Mouse (Mus musculus) testis, postnatal 14 days (tissue): ENCODE measurements around the gene Scrn1.

ENCODE experiments used
- DNase-seq: peaks from one replicate; pipeline ENCODE4 v3.0.0; 2021; ENCODE audit warnings: low spot score

Scrn1 gene

GRCm38 (mm10) chr6:54565012-54565411 is 1.3 kb downstream of the Scrn1 start:
- no peak for DNase-seq

DNA sequence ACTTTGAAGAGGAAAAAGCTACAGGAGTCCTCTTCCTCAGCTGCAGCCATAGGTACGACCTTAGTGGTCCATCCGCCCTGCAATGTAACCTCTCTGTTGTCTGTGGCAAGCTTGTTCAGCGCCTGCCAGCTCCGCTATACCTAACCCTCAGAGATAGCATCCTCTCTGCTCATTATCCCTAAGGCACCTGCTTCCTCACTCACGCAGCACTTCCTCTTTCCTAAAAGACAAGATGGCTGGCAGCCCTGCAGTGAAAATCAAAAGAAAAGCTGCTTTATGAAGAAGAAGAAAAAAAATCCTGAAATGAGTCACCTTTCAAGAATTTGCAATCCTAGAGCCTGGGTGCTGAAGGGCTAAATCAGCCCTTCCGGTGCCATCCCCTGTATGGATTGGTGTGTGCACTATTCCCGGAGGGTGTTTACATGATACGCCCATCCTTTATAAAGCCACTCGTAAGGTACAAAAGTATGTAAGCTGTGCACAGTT is 1.7 kb downstream of the Scrn1 start:
- no peak for DNase-seq

DNA sequence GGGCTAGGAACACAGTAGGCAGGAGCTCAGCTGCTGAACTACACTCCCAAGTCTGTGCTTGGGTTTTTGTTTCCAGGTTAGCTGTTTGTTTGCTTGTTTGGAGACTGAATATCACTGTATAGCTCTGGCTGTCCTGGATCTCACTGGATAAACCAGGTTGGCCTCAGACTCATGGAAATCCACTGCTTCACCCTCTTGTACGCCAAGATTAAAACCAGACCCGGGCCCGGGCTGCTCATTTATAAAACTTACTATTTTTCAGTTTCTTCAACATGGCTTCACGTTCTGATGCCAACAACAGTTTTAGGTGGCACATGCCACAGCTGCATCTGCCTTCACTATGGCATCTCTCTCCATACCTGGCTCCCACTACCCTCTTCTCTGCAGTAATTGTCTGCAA is 2.7 kb downstream of the Scrn1 start:
- no peak for DNase-seq

DNA sequence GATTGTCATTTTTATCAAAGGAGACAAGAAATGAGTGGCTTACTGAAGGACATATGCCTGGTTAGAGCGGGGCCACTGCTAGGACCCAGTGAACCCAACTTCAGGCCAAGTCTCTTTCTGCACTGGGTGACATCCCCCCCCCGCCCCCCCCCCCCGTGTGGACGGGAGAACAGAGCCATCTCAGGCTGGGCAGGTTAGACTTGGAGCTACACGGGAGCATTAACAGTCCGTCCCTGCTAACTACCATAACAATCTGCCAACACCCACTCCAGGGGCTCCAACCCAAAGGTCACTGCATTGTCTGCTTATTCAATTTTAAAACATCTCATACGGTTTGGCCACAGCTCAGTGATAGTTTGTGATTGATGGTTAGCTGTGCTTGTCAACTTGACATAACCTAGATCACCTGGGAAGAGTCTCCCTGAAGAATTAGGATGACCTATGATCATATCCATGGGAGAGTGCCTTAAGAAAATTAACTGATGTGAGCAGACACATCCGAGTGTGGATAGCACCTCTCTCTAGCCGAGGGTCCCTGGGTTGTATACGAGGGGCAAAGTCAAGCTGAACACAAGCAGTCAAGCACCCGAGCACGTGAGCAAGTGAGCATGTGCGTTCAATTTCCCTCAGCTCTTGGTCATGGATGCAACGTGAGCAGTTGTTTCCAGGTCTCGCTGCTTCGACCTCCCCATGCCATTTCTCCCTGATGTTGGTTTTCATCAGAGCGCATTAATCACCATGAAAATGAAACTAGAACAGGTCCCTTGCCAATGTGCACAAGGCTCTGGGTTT is 4.1 kb downstream of the Scrn1 start:
- no peak for DNase-seq

DNA sequence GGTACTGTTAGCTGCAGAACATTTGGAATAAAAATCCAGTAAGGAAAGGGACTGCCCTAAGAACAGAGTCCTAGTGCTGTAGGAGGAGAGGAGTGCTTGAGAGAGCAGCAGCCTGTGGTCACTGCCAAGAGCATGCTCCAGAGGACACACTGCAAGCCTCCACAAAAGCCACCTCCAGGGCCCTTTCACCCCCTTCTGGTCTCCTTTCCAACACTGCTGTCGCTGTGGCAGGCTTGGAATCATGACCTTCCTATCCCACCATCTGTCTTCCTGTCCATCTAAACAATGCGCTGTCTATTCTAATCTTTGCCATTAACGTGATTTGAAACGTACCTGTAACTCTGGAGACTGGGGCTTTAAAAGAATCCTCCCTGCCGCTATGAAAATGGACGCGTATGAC is 7.8 kb downstream of the Scrn1 start:
- no peak for DNase-seq

DNA sequence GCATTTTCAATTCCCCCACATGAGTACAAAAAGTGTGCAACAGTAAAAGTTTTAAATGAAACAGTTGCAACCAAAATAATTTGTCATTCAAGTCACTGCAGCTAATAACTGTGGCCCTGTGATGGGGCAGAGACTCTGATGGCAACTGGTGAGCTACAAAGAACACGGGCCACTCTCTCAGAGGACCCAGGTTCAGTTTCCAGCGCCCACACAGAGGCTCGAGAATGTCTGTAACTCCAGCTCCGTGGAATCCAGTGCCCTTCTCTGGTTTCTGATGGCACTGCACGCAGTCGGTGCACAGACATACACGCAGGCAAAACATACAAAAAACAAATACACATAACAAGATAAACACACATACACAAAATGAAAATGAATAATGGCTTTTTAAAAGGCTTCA is 8.6 kb downstream of the Scrn1 start:
- no peak for DNase-seq

DNA sequence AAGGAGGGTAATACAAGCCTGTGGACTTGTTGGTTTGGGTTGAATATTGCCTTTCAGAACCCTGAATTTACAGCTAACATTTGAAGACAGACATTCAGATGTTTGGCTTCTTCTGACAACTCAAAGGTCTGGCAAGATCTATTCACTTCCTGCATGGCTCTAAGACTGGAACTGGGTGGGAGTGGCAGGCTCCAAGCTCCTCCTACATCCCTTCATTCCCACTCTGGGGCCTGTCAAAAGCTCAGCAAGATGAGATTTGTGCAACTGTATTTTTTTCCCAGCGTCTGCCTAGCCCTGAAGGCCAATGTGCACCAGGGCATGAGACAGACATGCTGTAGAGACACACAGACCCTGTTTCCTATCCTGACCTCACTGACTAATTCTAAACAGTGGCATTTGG is 10.5 kb downstream of the Scrn1 start:
- no peak for DNase-seq

DNA sequence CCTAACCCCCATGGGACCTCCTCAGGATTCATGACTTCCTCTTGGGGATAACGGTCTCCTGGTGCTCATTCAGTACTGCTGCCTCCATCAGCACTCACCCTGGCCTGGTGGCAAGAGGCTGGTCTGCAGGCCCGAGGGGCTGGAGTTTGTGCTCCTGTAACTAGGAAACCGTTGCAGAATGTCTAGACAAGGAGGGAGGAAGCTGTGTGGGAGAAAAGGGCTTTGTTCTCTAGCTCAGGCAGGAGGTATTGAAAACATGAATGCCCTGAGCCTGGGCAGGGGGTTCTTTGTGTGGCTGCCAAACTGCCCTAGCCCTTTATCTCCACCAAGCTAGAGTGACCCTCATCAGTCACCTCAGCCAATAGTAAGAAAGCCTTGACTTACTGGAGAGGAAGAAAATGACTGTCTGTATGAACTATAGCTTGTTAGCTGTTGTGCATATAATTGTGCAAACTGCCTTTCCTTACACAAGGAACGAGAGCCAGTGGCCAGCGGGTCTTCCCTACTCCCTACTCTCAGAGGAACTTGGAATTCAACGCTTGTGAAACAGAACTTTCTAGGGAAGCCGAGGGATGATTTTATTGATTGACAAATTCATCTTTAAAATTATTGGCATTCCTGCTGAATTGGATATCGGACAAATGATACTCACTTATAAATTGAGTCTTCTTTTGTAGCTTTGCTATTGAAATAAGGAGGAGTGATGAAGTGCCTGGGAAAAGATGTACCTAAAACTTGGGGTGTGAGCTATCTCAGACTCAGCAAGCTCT is 11.8 kb downstream of the Scrn1 start:
- DNase-seq, result no peak

DNA sequence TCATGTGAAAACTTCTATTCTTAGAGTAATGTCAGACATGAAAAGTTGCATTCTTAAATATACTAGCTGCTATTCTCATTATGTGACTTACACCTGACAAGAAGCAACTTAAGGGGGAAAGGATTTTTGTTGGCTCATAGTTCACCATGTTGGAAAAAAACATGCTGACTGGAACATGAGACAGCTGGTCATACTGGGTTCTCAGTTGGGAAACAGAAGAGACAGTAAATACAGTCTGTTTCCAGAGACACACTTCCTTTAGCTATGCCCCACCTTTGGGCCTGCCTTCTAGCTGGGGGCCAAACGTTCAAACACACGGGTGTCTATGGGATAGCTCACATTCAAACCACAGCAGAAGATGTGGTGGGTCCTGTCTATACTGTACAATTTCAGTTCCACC is 12.7 kb downstream of the Scrn1 start:
- no peak for DNase-seq

DNA sequence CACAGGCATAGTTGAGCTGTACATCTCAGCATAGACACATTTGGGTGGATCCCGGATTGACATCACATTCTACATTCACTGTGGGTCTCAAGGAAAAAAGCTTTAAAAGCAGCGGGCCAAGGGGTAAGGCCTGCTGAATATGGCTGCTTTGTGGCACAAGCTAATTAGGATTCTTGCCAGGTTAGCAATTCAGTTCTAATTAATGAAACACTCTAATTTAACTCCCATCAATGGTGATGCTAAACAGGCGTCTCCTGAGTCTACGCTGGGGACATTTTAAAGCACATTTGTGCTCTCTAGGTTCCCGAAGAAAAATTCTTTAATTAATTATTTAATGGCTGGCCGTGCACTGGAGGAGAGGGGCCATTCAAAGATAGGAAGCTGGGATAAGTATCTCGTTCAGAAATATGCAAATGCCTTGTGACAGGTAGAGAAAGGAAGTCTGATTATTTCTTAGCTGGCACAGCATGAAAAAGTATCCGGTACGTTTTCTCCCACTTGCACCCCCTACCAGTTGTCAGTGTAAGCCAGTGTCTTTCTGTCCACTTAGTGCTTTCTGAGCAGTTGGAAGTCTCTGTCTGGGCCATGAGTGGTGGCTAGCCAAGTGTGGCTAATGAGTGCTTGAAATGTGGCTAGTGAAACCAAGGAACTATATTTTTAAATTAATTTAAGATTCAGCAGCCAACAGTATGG is 13.4 kb downstream of the Scrn1 start:
- no peak for DNase-seq

DNA sequence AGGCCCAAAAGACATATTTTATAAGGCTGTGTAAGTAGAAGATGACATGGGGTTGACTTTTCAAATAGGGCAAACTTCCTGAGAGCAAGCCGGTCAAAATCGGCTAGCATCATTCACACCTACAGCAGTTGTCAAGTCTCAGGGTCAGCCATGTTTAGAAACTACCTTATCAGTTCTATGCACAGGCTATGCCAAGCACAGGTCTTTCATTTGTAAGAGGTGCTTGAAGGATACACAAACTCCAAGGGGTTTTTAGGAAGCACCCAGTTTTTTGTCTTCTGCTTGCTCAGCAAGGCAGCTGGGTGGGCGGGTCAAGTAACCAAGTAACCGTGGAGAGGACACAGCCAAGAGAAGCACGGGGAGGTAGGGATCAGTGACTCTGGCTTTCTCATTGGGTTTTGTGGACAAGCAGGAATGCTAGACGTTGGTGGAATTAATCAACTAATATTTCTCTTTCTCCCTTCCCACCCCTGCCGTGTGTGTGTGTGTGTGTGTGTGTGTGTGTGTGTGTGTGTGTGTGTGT is 15.4 kb downstream of the Scrn1 start:
- DNase-seq, result no peak

GRCm38 (mm10) chr6:54549311-54549710 is 17.0 kb downstream of the Scrn1 start:
- no peak for DNase-seq

DNA sequence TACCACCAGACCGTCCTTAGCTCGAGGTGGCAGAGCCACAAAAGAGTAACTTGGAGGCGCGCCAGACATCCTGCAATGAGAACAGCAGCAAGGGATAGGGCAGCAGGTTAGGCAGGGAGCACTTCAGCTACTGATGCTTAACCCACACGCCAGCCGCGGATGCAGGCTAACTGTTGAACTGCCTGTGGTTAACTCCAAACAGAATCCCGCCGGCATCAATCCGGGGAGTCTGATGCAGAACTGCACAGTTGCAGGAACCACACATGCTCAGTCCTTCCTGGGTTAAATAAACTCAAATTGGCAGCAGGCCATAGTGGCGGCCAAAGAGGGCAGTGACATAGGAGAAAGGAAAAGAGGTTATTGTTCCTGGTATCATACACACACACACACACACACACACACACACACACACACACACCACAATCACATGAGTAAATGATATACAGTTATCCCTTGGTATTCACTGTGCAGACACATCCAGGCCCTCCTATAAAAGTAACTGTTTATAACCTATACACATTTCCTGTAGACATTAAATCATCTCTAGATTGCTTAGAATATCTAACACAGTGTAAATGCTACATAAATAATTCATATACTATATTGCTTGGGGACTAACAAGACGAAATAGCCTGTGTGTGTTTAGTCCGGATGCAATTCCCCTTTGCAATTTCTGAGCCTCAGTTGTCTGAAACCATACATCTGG is 17.8 kb downstream of the Scrn1 start:
- no peak for DNase-seq

GRCm38 (mm10) chr6:54543646-54544045 is 22.6 kb downstream of the Scrn1 start:
- no peak for DNase-seq

DNA sequence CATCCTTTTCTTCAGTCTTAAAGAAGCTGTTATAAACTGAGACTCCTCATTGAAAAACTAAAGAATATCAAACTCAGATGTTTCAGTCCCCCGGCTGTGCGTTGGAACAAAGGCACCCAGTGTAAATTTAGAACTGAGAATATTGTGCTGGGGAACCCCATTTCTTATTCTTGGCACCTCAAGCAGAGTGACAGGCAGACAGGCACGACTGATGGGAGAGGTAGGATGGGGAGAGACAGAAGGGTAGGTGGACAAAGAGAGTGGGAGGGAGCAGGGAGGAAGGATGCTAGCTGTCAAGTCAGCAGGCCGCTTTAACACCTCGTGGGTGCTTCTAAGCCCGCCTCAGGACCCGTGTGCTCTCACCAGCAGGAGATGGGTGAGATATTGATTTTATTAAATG is 23.5 kb downstream of the Scrn1 start:
- DNase-seq, result no peak

GRCm38 (mm10) chr6:54540252-54540887 is 25.9 kb downstream of the Scrn1 start:
- DNase-seq, result peak; percentile 48

GRCm38 (mm10) chr6:54539396-54539795 is 26.9 kb downstream of the Scrn1 start:
- no peak for DNase-seq

- no peak for DNase-seq
These were observed 27.5 kb downstream of the Scrn1 start for GRCm38 (mm10) chr6:54538773-54539173.

DNA sequence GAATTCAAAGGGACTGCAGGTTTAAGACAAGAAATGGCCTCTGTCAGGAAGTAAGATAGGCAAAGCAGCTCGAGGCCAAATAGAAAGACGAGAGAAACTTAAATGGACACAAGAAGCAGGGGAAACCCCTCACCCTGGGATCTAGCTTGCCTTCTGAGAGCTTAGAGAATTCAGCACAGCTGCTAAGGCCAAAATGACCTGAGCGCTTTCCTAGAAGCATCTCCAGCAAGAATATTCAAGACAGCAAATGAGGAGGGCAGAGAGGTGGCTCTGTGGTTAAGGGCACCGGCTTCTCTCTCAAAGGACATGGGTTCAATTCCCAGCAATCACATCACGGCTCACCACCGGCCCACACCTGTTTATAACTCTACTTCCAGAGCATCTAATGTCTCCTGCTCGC is 29.2 kb downstream of the Scrn1 start:
- DNase-seq, result no peak

DNA sequence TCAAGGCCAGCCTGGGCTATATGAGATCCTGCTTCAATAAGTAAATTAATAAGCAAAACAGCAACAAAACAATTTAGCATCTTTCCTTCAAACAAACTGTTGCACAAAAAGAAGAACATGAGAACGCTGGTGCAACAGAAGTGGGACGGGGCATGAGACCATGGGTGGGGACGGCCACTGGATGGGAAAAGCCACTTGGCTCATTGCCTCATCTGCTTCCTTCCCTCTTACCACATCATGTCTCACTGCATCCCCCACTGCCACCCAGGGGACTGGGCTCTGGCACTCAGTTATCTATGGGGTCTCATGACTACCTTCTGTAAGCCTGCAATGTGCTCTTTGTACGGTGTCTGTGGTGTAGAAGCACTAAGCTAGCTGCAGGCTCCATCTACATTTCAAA is 30.8 kb downstream of the Scrn1 start:
- DNase-seq, result no peak

- no peak for DNase-seq
These were observed 35.2 kb downstream of the Scrn1 start for GRCm38 (mm10) chr6:54531048-54531481.
